Mouse (Mus musculus) right cerebral cortex, postnatal 10 days (tissue): ENCODE measurements around the gene Pcolce2.

Source experiments
- DNase-seq, 2 experiments: peaks; one replicate each; pipeline ENCODE4 v3.0.0; 2021; ENCODE audit warnings: low spot score in 2 of 2

The Pcolce2 gene

DNA sequence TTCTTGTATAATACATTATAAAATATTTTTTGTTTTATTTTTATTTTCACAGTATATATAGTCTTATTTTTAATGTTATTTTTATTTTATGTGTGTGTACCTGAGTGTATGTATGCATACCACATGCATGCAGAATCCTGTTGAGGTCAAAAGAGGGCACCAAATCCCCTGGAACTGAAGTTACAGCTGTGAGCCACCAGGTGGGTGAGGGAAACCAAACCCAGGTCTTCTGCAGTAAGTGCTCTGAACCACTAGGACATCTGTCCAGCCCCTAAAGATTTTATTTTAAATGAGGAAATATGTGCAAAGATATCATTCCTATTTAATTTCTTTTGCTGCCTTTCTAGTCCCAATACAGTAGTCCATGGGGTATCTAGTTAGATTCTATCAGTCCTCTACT lies 71.5 kb downstream of the Pcolce2 start:
- no peak for DNase-seq

DNA sequence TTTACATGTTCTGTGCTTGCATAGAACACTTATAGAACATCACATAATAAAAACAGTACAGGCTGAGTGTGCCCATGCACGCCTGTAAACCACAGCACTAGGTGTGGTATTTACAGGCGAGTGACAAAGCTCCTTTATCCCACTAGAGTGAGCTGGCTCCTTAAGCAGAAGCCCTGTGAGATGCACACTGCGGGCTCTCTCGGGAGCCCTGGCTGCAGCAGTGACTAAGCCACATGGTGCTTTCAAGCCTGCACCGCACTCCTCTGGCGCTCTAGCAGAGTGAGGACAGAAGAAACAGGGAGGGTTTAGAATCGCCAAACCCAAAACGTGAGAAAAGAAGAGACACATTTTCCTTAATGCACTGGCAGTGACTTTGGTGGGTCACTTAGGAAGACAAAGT lies 75.2 kb downstream of the Pcolce2 start:
- DNase-seq, result no peak

DNA sequence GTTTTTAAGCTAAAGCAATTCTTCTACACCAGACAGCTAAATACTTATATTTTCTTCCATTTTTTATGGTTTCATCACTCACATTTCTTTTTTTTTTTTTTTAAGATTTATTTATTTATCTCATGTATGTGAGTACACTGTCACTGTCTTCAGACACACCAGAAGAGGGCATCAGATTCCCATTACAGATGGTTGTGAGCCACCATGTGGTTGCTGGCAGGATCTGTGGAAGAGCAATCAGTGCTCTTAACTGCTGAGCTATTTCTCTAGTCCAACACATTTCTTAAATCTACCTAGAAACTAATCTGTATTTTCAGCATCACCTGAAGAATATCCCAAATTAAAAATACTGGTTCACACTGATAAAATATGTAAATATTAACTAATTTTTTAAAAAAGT lies 98.8 kb downstream of the Pcolce2 start:
- DNase-seq, result no peak

DNA sequence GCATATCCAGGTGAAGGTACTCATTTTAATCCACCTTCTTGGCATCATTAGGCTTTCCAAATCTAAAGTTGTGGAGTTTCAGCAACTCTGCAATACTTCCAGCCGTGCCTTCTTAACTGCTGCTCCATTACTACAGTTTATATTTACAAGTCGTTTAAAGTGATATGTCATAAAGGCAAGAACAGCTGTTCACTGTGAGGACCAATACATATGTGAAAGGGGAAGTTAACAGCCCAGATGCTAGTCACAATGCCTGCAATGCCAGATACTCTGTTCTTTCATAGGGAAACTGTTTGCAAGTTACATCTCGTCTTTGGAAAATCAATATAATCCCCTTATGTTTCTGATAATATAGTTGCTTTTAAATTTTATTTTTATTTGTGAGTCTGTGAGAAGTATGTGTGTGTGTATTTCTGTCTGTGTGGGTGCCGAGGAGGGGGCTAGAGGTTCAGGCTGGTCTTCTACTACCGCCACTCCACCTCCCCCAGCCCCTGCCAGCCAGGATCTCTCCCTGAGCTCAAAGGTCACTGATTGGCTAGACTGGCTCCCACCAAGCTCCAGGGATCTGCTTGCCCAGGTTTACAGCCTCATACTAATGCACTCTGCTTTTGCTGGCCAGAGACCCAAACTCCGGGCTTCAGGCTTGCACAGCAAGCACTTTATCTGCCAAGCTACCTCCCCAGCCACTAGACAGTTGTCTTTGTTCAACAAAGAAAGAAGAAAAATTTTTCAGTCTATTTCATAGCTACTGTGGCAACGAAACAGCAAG lies 107.6 kb downstream of the Pcolce2 start:
- no peak for DNase-seq

DNA sequence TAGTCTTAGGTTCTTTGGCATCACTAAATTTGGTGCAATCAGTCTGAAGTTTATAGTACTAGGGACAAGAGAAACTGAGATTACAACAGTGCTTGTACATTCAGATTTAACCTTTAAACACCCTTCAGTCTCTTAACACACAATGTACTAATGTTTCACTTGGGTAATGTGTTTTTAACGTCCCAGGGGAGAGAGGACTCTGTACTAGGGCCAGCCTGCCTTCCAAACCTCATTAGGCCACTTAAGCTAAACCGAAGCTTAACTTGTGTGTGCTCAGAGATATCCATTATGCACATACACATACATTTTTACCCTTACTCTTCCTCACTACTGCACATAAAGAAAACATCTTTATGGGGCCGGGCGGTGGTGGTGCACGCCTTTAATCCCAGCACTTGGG lies 109.9 kb downstream of the Pcolce2 start:
- no peak for DNase-seq
